Mouse (Mus musculus) embryonic facial prominence, embryonic 15.5 days (tissue): ENCODE data around the gene Syne3. TPM values are rescaled to one million over a fixed set of nuclear protein-coding genes. Genes with fewer than 3 reads are reported as not detected.

Source experiments
- ATAC-seq: fragments of 200-750 bp; cut with Nextera tagmentation; 2 replicates; pipeline ENCODE4 v1.8.0; 2017; ENCODE audit warnings: low read depth, moderate TSS enrichment; ENCODE audit not compliant: insufficient number of reproducible peaks, low FRiP score, low TSS enrichment
- H3K27ac ChIP-seq: fragments of 300-500 bp; sonication (generic); replicated peaks from 2 replicates; pipeline ENCODE4 v1.5.1; 2015; ENCODE audit warnings: mild to moderate bottlenecking, inconsistent platforms
- H3K27me3 ChIP-seq: fragments of 300-500 bp; sonication (generic); 2 replicates; pipeline ENCODE4 v1.6.1; 2015; ENCODE audit warnings: inconsistent platforms
- H3K36me3 ChIP-seq: fragments of 300-500 bp; sonication (generic); 2 replicates; pipeline ENCODE4 v1.6.1; 2015; ENCODE audit warnings: mild to moderate bottlenecking, inconsistent platforms
- H3K4me1 ChIP-seq: fragments of 300-500 bp; sonication (generic); 2 replicates; pipeline ENCODE4 v1.6.1; 2015; ENCODE audit warnings: inconsistent platforms
- H3K4me2 ChIP-seq: fragments of 300-500 bp; sonication (generic); replicated peaks from 2 replicates; pipeline ENCODE4 v1.6.1; 2015; ENCODE audit warnings: mild to moderate bottlenecking, inconsistent platforms
- H3K4me3 ChIP-seq: fragments of 300-500 bp; sonication (generic); replicated peaks from 2 replicates; pipeline ENCODE4 v1.5.1; 2015; ENCODE audit warnings: mild to moderate bottlenecking, inconsistent platforms
- H3K9ac ChIP-seq: fragments of 300-500 bp; sonication (generic); 2 replicates; pipeline ENCODE4 v1.6.1; 2015; ENCODE audit warnings: inconsistent platforms
- H3K9me3 ChIP-seq: fragments of 300-500 bp; sonication (generic); replicated peaks from 2 replicates; pipeline ENCODE4 v1.6.1; 2016; ENCODE audit warnings: inconsistent platforms
- WGBS: fragments of 180-500 bp; shearing (Covaris S2); methylation state at CpG from one replicate; pipeline ENCODE4 v1.1.7; 2015; 5-methylcytosine and 5-hydroxymethylcytosine counted together
- polyA plus RNA-seq: library from polyadenylated mRNA; unstranded; fragments of >200 nt; fragmentation: Nextera tagmentation; extraction: Ambion mirVana; gene quantifications from 2 replicates; pipeline ENCODE4 v1.2.1, GENCODE M21; 2015

The Syne3 gene
- polyA plus RNA-seq, 1 experiment from 2014 or later, result 3.6 TPM

DNA sequence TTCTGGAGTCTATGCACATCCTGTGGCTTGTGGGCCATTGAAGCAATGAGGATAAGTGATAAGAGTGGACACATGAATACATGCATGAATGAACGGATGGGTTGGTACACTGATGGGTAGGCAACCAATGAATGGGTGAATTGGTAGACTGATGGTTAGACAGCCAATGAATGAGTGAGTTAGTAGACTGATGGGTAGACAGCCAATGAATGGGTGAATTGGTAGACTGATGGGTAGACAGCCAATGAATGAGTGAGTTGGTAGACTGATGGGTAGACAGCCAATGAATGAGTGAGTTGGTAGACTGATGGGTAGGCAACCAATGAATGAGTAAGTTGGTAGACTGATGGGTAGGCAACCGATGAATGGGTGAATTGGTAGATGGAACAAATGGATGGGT is 91.7 kb downstream of the Syne3 start:
- Histone ChIP-seq H3K9me3 (no peaks in the 10 kb centered on the region), H3K36me3 (no peaks in the 10 kb centered on the region), H3K27ac (no peak overlapping the region), H3K4me1 (peaks cover 3% of the 10 kb centered on the region; the same call in 1 of the 2 replicates), H3K4me3 (no peak overlapping the region), H3K9ac (no peak overlapping the region), H3K27me3 (no peaks in the 10 kb centered on the region), H3K4me2 (no peak overlapping the region)
- ATAC-seq, result no peak
- WGBS, result 100% methylated on average over 2 of the region's 2 CpGs

DNA sequence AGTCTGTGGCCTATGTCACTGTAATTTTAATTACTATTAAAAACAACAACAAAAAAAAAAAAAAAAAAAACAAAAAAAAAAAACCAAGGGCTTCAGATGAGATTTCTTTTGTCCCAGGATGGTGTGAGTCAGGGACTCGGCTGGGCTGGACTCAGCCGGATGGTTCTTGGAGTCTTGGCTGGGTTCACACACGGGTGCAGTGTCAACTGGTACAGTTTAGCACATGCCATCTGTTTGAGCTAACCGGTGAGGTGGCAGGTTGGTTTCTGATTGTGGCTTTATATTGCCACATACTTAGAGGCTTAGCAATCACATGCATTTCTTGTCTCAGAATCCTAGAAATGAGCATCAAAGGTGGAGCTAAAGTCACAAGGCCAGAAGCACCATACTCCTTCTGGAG is 92.3 kb downstream of the Syne3 start:
- 91% methylated on average over 4 of the region's 4 CpGs for WGBS
- no peak overlapping the region for H3K4me2 ChIP-seq

DNA sequence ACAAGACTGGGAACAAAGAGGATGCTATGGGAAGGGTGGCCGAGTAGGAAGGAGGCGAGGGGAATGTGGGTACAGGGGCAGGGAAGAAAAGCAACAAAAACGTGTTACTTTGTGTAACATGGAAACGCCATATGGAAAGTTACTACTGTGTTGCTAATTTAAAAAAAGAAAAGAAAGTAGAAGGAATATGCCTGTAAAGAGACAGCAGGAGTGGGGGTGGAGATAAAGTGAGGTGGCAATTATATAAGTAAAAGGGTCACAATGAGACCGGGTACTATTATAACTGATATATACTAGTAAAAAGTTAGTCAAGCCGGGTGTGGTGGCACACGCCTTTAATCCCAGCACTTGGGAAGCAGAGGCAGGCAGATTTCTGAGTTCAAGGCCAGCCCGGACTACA is 92.8 kb downstream of the Syne3 start:
- Histone ChIP-seq H3K27ac (no peak overlapping the region), H3K36me3 (no peaks in the 10 kb centered on the region), H3K9me3 (no peaks in the 10 kb centered on the region), H3K27me3 (no peaks in the 10 kb centered on the region), H3K4me3 (no peak overlapping the region), H3K4me2 (no peak overlapping the region), H3K9ac (no peak overlapping the region), H3K4me1 (peaks cover 3% of the 10 kb centered on the region; the same call in 1 of the 2 replicates)
- 90% methylated on average over 8 of the region's 8 CpGs for WGBS
- no peak for ATAC-seq

More for the DNA sequence above, 92.3 kb downstream of the Syne3 start:
- no peak for ATAC-seq
- Histone ChIP-seq H3K4me3 (no peak overlapping the region), H3K4me1 (peaks cover 3% of the 10 kb centered on the region; the same call in 1 of the 2 replicates), H3K36me3 (no peaks in the 10 kb centered on the region), H3K27me3 (no peaks in the 10 kb centered on the region), H3K27ac (no peak overlapping the region), H3K9ac (no peak overlapping the region), H3K9me3 (no peaks in the 10 kb centered on the region)

- no peak for ATAC-seq
- no peak overlapping the region for H3K4me2 ChIP-seq
- no peak overlapping the region for H3K9ac ChIP-seq
- no peaks in the 10 kb centered on the region for H3K9me3 ChIP-seq
- no peak overlapping the region for H3K27ac ChIP-seq
- WGBS, result 66% methylated on average over 4 of the region's 4 CpGs
- H3K27me3 ChIP-seq, result no peaks in the 10 kb centered on the region
- no peaks in the 10 kb centered on the region for H3K36me3 ChIP-seq
- H3K4me3 ChIP-seq, result no peak overlapping the region
- peaks cover 3% of the 10 kb centered on the region; the same call in 1 of the 2 replicates for H3K4me1 ChIP-seq
Observed at GRCm38 (mm10) chr12:104915681-104916080, 93.9 kb downstream of the Syne3 start.

- WGBS, result 62% methylated on average over 3 of the region's 3 CpGs
- H3K4me3 ChIP-seq, result no peak overlapping the region
Observed at GRCm38 (mm10) chr12:104912990-104913389, 96.6 kb downstream of the Syne3 start.

GRCm38 (mm10) chr12:104912281-104912933 is 97.2 kb downstream of the Syne3 start:
- H3K4me1 ChIP-seq, result peaks cover 15% of the 10 kb centered on the region; the same call in 1 of the 2 replicates
- no peaks in the 10 kb centered on the region for H3K27me3 ChIP-seq
- no peak overlapping the region for H3K27ac ChIP-seq
- no peak overlapping the region for H3K9ac ChIP-seq
- H3K4me3 ChIP-seq, result no peak overlapping the region
- 40% methylated on average over 10 of the region's 10 CpGs for WGBS
- no peaks in the 10 kb centered on the region for H3K9me3 ChIP-seq
- H3K36me3 ChIP-seq, result no peaks in the 10 kb centered on the region
- ATAC-seq, result no peak
- no peak overlapping the region for H3K4me2 ChIP-seq

More at GRCm38 (mm10) chr12:104912990-104913389, 96.6 kb downstream of the Syne3 start:
- H3K27me3 ChIP-seq, result no peaks in the 10 kb centered on the region
- peaks cover 11% of the 10 kb centered on the region; the same call in 1 of the 2 replicates for H3K4me1 ChIP-seq
- no peak overlapping the region for H3K27ac ChIP-seq
- ATAC-seq, result no peak
- no peaks in the 10 kb centered on the region for H3K36me3 ChIP-seq
- H3K9ac ChIP-seq, result no peak overlapping the region
- no peaks in the 10 kb centered on the region for H3K9me3 ChIP-seq
- no peak overlapping the region for H3K4me2 ChIP-seq

DNA sequence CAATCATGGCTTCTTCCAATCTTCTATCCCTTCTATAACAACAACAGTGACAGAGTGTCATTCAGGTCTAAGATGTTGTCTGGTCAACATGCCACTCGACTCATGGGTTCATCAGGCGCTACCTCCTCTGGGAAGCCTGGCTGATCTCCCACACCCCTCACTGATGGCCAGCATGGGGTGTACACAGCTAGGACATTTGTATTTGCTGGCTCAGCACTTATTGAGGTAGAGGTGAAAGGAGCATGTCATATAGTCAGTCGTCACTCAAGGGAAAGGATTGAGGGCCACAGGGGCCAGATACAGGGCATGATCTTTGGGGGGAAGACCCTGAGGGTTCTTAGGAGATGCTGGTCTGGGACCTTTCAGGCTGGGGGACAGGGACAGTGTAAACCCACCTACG is 99.9 kb downstream of the Syne3 start:
- WGBS, result 84% methylated on average over 4 of the region's 4 CpGs
- Histone ChIP-seq H3K4me1 (peaks cover 15% of the 10 kb centered on the region; the same call in 1 of the 2 replicates), H3K9ac (no peak overlapping the region), H3K4me3 (no peak overlapping the region), H3K27ac (no peak overlapping the region), H3K9me3 (no peaks in the 10 kb centered on the region), H3K4me2 (no peak overlapping the region), H3K36me3 (no peaks in the 10 kb centered on the region), H3K27me3 (no peaks in the 10 kb centered on the region)
- no peak for ATAC-seq

DNA sequence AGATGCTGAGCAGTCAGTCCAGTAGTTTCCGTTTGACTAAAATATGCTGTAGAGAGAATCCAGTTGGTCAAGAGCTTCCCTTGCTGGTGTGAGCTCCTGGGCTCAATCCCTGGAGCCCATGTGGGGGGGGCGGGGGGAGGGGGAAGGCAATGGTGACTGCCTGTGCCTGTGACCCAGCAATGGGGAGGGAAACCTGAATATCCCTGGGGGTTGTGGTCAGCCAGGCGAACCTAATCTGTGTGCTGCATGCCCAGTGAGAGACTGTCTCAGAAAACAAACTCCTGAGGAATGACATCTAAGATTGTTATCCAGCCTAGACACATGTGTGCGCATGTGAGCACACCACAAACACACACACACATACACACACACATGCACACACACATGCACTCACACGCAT is 100.6 kb downstream of the Syne3 start:
- no peaks in the 10 kb centered on the region for H3K36me3 ChIP-seq
- peaks cover 20% of the 10 kb centered on the region for H3K4me1 ChIP-seq
- no peak overlapping the region for H3K9ac ChIP-seq
- no peaks in the 10 kb centered on the region for H3K27me3 ChIP-seq
- H3K9me3 ChIP-seq, result no peaks in the 10 kb centered on the region
- H3K27ac ChIP-seq, result no peak overlapping the region
- 60% methylated on average over 5 of the region's 5 CpGs for WGBS
- H3K4me3 ChIP-seq, result no peak overlapping the region
- H3K4me2 ChIP-seq, result no peak overlapping the region
- no peak for ATAC-seq

DNA sequence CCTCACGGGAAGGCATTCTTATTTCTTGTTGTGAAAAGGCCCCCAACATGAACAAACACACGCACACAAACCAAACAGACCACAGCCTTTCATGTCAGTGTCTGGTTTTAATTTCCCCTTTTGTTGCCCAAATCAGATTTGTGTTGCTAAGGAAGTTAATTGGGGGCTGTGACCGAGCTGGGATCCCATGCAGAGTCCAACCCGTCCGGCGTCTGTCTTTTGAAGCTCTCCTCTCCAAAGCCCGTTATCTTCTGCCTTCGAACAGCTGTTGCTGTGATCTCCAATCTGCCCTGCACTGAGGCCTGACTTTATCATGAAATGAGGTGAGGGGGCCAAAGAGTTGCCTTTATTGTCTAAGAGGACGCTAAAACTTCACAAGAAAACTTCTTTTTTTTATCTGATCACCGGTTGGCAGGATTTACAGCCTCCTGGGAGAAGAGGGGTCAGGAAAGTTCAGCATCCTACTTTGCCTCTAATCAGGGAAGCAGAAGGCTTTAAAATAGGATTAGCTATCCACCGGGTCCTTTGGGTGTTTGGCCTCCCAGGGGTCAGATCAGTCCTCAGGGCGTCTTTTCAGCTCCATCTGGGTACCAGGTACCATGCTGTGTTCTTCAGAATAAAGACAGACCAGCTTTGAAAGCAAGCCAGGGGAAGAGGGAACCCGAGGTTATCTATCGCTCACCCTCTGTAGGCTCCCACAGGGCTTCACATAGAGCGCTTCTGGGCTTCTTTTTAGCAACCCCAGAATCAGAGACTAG is 101.4 kb downstream of the Syne3 start:
- Histone ChIP-seq H3K27me3 (no peaks in the 10 kb centered on the region), H3K4me1 (peaks cover 22% of the 10 kb centered on the region), H3K27ac (no peak overlapping the region; the same call in 1 of the 2 replicates), H3K9ac (no peak overlapping the region), H3K4me3 (no peak overlapping the region), H3K9me3 (no peaks in the 10 kb centered on the region), H3K4me2 (peak overlapping the region; percentile 3; the same call in 1 of the 2 replicates), H3K36me3 (no peaks in the 10 kb centered on the region)
- WGBS, result 17% methylated on average over 15 of the region's 15 CpGs
- peak; percentile 31; the same call in 1 of the 2 replicates for ATAC-seq

DNA sequence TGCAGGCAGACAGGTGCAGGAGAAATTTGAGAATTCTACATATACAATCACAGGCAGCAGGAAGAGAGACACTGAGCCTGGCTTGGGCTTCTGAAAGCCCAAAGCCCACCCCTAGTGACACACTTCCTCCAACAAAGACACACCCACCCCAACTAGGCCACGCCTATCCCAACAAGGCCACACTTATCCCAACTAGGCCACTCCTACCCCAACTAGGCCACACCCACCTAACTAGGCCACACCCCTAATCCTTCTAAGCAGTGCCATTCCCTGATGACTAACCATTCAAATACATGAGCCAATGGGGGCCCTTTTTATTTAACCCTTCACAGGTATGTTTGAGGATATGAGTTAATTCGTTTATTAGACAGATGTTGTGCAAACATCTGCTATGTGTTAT is 102.5 kb downstream of the Syne3 start:
- Histone ChIP-seq H3K9ac (no peak overlapping the region), H3K36me3 (no peaks in the 10 kb centered on the region), H3K4me2 (no peak overlapping the region), H3K27ac (no peak overlapping the region), H3K9me3 (no peaks in the 10 kb centered on the region), H3K27me3 (no peaks in the 10 kb centered on the region), H3K4me3 (no peak overlapping the region), H3K4me1 (peaks cover 22% of the 10 kb centered on the region)
- no peak for ATAC-seq
- WGBS, result 81% methylated on average over 2 of the region's 2 CpGs

GRCm38 (mm10) chr12:104904138-104904537 is 105.5 kb downstream of the Syne3 start:
- Histone ChIP-seq H3K9me3 (no peaks in the 10 kb centered on the region), H3K4me1 (peaks cover 34% of the 10 kb centered on the region), H3K4me3 (no peak overlapping the region), H3K27me3 (no peaks in the 10 kb centered on the region), H3K27ac (no peak overlapping the region), H3K36me3 (no peaks in the 10 kb centered on the region), H3K4me2 (no peak overlapping the region), H3K9ac (no peak overlapping the region)
- peak; percentile 49; the same call in 1 of the 2 replicates for ATAC-seq
- WGBS, result 14% methylated on average over 5 of the region's 5 CpGs
